Mouse (Mus musculus) left cerebral cortex, adult 9 months (tissue): ENCODE data around the gene Nsl1.
"Not testable (repeated sequence)": the region's sequence is repeated elsewhere in the genome, so short reads cannot be mapped to it uniquely, and the experiment has no call there.

Source experiments
- DNase-seq, 2 experiments: peaks; one replicate each; pipeline ENCODE4 v3.0.0; 2022; ENCODE audit warnings: low spot score in 2 of 2

Nsl1 gene

DNA sequence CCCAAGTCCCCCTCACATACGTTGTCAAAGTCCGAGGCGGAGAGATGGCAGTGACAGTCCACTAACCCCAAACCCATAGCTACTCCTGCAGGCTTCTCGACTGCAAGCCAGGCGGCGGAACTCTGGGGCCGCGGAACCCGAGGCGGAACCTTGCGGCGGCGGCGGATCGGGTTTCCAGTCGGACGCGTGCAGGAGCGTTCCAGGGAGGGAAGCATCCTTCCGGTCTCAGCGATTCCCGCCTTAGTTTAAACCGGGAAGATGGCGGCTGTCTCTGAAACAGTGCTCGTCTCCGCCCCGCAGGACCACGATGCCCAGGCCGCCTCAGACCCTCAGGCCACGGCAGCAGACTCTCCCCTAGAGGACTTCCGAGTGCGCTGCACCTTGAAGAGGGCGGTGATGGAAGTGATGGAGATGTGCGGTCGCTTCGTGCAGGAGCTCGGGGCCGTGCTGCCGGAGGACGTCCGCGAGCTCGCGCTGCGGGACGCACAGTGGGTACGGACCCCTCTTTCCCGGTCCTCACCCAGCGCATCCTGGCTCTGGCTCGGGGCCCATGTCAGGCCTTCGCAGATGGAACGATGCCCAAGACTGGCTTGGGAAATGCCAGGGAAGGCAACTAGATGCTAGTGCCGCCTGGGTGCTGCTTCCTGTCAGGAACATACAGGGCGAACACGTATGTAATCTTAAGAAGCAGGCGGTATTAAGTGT is at the start of gene Nsl1, which contains the start of gene Tatdn3:
Nsl1 (plus strand) TSS at position 232 of the 705 bp plus-strand sequence.
Tatdn3 (minus strand) TSS at position 152 of the 705 bp plus-strand sequence.
- peak; percentile 65 to 90 for DNase-seq

DNA sequence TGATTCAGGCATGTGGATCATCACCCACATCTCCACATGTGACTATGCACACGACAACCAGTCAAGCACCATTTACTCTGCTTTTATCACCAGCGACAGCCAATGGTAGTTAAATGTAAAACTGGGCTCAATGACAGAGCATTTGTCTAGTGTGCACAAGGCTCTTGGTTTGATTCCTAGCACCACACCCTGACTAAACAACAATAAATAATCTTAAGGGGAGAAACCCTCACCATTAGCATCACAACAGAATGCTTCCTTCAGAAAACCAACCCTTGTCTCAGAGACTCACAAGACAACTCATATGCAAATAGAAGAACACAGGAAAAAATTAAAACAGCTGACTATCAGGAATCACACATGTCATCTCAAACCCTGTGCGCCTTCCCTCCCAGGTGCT is 48.5 kb upstream of the Nsl1 start:
- no peak for DNase-seq

DNA sequence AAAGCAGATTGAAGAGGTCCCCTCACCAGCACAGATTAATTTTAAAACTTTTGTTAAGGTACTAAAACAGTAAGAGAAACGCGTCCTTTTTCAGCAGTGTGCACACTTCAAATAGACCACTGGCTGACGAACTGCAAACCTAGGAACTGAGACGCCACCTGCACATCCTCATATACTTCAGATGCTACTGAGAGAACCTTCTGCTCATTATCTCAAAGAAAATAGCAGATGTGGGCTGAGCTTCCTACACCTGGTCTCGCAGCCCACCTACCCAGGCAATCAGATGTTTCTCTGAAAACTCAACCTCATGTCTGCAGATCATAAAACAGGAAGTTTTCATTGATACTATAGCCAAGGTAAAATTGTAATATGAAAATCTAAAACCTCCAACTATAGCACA is 43.0 kb upstream of the Nsl1 start:
- no peak for DNase-seq

DNA sequence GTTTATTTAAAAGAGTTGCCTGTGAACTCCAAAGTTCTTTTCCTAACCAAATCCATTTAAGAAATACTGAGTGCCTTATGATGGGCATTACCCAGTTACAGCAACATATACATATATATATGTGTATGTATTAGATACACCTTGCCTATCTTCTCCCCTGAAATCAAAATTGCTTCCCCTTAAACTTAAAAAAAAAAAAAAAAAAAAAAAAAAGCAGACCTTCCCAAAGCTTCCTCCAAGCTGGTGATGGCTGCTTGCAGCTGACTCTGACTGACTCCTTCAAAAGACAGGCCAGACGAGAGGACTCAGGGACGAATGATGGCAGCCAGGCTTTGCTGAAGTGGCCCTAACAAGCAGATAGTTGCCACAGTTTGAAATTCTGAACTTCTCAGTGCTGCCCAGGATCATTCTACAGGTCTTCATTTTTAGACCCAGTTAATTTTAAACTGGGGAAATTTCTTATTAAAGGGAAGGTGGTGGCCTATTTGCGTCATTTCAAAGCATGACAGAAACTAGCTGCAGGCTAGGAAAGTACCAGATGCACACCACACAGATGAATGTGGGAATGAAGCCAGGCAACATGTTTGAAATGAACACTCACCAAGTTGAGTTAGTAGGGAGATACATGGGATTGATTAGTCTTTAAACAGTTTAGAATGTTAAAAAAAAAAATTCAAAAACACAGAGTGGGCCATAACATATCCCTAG is 42.4 kb upstream of the Nsl1 start:
- DNase-seq, result no peak

DNA sequence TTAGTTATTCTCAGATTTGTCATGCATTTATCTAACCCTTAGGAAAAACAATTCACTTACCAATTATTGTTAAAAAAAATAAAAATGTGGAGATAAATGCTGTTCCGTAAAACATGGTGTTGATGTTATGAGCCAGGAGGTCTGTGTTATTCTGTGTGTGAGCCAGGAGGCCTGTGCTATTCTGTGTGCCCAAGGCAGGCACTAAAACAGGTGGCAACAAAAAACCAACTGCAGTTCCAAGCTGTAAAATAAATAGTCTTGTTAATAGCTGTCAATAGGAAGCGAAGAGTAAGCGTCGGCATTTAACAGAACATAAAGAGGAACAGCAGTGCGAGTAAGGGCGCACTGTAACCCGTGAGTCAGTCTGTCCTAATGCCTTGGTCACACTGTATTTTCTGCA is 41.8 kb upstream of the Nsl1 start:
- DNase-seq, result no peak

DNA sequence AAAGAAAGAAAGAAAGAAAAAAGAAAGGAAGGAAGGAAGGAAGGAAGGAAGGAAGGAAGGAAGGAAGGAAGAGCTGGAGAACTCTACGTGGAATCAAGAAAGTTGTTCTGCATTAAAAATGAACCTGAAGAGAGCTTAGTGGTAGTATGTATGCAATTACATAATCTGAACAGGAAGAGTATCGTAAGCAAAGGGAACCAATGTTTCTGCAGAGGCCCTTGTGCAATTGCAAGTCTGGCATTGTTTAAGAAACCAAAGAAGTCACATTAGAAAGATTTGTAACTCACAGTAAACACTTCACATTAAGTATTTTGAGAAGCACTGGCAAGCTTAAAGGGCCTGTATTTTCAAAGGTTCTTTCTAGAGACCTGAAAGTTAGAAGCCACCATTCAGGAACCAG is 39.7 kb upstream of the Nsl1 start:
- no peak for DNase-seq

DNA sequence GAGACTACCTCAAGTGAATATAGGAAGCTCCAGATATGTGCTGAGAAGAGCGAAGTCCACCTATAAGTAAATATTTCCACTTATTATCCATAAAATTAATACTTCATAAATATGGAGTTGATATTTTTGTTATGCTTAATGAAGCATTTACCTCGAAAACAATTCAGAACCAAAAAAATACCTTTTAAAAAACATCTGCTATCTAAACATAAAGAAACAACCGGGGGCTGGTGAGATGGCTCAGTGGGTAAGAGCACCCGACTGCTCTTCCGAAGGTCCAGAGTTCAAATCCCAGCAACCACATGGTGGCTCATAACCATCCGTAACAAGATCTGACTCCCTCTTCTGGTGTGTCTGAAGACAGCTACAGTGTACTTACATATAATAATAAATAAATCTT is 39.0 kb upstream of the Nsl1 start:
- DNase-seq, result not testable (repeated sequence)

DNA sequence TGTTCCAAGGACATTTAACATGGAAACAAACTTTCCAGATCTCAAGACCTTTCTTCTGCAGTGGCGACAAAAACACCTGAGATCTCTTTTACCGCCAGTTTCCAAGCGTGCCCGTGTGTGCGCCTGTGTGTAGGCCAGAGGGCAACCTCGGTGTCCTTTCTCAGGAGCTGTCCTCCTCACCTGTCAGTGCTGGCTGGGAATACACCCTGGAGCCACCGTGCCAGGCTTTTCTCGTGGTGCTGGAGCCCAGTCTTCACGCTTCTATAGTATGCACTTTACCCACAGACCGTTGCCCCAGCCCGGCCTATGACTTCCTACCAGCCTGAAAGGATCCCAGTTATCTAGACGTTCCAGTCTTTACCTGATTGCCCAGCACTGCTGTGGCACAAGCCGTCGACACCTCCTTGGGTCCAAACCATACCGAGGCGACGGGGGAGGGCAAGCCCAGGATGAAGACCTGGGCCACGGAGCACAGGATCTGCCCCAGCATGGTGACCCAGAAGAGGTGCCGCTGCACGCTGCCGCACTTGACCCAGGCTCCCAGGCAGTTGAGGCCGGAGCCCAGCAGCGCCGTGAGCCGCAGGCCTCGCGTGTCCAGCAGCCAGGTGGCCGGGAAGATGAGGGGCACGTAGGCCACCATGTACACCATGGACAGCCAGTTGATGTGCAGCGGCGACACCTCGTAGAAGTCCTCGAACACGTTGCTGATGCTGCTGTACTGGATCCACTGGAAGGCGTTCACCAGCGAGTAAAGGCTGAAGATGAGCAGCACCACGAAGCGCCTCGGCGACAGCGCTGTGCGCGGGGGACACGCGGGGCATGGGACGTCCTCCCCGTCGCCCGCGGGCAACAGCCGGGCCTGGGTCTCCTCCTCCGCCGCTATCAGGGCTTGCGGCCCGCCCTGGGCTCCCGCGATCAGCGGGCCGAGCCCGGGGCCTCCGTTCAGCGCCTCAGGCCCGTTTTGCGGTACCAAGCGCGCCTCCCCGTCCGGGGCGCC is 37.5 kb upstream of the Nsl1 start:
- peak in 1 of 2 experiments; percentile 37 for DNase-seq

DNA sequence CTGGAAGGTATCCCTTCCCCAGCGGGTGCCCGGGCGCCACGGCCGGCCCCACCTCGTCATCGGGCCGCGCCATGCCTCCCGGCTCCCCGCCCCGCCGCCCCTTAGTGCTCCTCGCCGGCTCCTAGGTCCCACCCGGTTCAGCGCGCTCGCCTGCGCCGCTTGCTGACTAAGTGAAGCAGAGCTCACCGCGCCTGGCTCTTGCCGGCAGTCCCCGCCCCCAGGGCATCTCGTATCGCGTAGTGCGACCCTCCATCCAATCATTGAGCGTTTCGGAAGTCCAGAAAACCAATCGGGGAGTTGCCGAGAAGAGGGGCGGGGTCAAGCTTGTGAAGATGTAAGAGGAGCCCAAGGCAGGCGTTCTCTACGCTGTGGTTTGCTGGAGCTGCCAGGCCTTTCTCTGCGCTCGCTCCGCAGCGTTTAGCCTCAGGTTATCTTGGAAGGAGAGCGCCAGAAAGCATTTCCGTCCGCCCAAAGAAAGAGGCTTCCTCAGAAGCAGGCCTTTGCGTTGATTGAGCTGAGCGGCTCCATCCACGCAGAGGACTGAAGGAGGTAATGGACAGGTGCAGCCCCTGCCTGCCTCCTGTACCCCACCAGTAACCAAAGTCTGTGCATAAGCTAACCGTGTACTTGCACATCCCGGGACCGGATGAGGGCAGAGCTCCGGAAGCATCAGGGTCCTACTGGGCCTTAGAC is 36.6 kb upstream of the Nsl1 start, which contains the start of gene Flvcr1:
Flvcr1 (minus strand) TSS at position 138 of the 693 bp plus-strand sequence.
- DNase-seq, result peak; percentile 97 to 99

DNA sequence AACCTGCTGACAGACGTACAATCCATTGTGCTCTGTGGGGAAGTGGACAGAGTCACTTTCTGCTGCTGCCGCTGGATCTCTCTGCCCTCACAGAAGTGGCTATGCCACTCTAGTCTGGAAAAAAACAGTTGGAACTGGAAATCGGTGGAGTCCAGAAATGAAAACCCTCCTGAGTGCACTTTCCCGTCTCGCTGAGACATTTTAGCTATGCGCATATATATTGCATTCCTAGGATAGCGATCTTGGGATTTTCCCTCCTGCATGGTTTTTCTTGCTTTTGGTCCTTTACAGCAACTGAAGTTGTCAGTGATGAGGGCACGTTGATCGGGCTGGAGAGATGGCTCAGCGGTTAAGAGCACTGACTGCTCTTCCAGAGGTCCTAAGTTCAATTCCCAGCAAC is 32.6 kb upstream of the Nsl1 start:
- DNase-seq, result no peak

DNA sequence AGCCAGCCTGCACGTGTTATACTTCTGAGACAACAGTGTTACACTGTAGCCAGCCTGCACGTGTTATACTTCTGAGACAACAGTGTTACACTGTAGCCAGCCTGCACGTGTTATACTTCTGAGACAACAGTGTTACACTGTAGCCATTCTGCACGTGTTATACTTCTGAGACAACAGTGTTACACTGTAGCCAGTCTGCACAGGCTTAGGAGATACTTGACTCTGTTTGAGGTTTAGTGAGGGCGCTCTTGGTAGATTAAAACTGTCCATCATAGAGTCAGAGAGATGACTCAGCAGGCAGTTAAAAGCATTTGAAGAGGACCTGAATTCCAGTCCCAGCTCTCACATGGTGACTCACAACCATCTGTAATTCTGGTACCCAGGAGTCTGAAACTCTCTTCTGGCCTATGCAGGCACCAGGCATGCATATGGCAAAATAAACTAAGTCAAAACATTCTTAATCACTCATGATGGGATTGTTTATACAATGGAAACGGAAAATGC is 31.8 kb upstream of the Nsl1 start:
- not testable (repeated sequence) for DNase-seq

DNA sequence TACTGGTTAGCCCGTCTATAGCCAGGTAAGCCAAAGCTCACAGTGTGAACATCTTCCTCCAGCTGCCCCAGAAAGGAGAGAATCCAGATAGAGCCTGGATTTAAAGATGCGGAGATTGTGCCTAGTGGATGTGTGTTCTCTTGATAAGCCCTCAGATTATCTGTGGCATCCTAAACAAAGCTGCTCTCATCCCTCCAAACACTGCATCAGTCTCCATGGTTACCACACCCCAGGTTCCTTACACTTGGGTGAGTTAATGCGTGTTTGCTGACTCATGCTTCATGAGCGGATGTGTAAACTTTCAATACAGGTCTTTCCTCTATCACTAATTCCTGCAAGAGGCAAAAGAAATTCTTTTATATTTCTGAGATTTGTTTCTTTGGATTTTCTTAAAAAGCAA is 27.2 kb upstream of the Nsl1 start:
- peak in 1 of 2 experiments; percentile 14 for DNase-seq

DNA sequence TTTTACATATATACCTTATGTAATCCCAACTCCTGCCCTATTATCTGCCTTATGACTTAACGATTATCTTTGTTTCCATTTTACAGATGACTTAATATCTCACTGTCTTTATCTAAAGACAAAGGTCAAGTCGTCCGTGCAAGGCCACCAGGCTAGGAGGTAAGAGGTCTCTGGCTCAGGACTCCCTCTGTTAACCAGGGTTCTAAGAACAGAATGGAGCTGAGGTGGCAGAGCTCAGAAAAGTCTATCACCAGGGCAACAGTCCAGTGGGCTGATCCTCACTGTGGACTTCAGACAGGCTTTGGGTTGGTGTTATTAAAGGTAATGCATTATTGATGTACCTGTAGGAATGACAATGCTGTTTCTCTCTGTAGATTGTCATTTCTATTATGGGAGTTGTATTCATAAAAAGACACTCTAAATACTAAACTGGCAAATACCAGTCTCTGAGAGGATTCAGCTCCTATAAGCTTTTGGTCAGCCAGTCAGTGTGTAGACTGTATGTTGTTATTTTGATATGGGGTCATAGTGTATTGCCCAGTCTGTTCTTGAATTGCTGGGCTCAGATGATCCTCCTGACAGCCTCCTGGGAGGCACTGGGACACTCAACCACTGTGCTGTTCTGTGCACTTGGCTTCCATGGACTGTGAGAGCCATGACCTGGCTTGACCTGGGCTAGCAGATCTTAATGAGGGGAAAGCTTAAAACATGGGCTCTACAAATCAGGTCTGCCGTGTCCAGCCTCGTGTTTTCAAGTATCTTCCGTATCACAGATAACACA is 26.1 kb upstream of the Nsl1 start, which contains the start of gene Spata45:
Spata45 (plus strand) TSS at position 86 of the 781 bp plus-strand sequence.
- no peak for DNase-seq

DNA sequence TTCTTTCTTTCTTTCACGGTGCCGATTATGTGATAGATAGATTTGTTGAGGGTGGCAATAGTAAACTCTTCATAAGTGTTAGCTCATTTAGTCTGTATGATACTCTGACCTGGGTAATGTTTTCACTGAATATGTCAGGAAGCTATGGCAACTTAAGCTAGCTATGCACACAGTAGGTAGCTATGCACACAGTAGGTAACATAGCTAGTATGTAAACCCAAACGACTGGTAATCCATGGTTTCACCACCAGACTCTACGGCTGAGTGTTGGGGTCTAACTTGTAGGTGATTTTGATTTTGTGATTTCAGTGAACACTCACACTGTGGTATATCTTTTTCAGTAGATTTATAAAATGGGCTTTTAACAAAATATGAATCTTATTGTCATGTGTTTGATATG is 24.8 kb upstream of the Nsl1 start:
- no peak for DNase-seq

DNA sequence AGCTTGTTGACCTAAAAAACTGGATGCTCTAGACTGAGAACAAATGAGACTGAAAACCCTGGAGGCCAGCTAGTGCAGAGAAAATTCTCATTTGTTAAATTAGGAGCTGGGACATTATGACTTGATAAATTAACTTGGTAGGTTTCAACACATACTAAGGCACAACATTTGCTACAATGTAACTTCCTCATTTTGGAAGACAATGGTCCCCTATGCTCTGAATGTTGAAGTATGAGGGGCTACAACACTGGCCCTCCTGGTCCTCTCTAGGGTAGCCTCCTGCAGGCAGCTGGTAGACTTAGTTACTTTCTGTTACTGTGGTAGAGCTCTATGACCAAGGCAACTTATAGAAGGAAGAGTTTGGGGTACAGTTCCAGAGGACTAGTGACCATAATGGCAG is 21.5 kb upstream of the Nsl1 start:
- no peak for DNase-seq

DNA sequence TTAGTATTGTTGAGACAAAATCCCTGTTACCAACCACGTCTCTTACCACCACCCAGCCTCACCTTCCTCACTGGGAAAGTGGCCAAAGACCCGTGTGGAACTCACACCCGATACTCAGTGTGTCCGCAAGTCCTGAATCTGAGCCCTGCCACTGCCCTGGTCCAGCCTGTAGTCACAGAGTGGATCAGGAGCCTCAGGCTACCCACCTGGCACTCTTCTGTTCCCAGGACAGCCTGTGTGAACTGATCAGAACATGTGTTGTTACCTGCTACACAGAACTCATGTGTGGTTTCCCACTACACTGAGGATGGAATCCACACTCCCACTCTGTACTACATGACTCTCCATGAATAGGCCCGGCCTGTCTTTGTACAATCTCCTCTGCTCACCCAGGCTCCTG is 20.7 kb upstream of the Nsl1 start:
- DNase-seq, result no peak

DNA sequence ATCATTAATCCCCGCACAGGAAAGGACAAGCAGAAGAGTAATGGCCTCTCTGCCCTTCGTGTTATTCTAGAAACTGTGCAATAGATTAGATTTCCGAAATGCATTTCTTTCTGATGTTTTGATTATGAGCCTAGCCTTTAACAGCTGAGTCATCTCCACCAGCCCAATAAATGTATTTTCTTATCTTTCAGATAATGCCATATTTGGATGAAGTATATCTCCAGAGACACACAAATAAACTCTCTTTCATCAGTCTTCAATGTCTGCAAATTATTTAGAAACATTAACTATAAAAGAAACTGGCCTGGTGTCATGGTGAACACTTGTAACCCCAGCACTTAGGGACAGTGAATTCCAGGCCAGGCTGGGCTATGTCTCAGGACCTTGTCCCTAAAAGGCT is 20.1 kb upstream of the Nsl1 start:
- no peak for DNase-seq

DNA sequence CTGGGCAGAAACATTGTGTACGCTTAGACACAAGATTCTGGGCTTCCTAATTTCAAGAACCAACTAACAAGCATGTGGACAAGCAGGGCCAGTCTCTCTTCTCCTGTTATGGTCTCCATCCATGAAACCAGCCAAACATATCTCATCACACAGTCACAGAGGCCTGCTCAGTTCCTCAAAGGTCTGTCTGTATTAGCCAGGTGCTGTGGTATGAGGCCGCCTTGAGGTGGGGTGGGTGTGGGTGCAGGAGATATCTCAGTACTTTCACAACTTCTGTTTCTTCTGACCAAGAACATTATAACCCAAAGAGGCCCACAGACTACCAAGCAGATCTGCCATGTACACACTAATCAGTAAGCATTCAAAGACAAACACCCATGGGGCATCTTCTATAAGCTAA is 17.5 kb upstream of the Nsl1 start:
- DNase-seq, result no peak

DNA sequence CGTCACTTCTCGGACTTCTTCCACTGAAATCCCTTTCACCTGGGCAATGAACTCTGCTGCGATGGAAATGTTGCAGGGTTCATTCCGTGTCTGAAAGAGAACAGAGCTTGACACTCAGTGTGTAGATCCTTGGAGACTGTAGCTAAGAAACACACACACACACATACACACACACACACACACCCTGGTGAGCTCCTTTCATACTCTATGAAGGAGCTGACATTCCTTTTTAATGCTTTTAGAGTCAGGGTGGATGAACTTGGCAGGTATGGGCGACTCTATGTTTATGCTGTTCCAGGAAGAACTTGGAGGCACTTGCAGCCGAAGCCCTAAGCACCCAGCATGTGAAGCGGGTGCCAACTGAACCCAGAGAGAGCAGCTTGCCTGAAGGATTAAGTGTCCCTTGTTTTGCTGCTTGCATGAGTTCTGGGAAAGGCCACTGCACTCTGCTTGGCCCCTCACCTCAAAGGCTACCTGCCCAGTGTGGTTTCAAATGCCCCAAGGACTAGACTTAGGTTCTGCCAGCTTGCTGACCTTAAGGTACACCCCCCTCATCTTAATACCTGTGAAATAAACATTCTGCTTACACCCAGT is 16.5 kb upstream of the Nsl1 start:
- DNase-seq, result no peak

DNA sequence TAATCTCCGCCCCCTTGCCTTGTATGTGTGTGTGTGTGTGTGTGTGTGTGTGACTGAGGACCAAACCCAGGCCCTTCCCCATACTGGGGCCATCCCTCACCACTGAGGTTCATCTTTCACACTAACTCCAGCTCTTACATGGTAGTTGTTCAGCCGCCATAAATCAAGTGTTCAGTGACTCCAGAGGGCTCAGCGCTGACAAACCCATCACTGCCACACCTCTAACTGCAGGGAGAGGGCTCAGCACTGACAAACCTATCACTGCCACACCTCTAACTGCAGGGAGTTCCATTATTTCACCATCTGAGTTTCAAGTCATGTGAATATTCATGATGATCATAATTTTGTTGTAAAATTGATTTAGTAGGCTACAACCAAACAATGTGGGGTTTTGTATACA is 9.3 kb upstream of the Nsl1 start:
- DNase-seq, result no peak
